Mouse (Mus musculus) heart, postnatal 0 days (tissue): ENCODE data around the gene Gm7347. TPM values are rescaled to one million over a fixed set of nuclear protein-coding genes. Genes with fewer than 3 reads are reported as not detected.
A peak's percentile ranks its signal among the peaks of the same experiment; 100 is the strongest.
"Not testable (repeated sequence)": the region's sequence is repeated elsewhere in the genome, so short reads cannot be mapped to it uniquely, and the experiment has no call there.

ENCODE experiments used
- ATAC-seq: fragments of 200-750 bp; cut with Nextera tagmentation; 2 replicates; pipeline ENCODE4 v1.8.0; 2017; ENCODE audit warnings: low read depth, moderate number of reproducible peaks, moderate library complexity; ENCODE audit not compliant: insufficient read depth
- DNase-seq: peaks from one replicate; pipeline ENCODE4 v3.0.0-alpha.2; 2016; ENCODE audit warnings: low spot score
- H3K27ac ChIP-seq: fragments of 300-500 bp; sonication (generic); 2 replicates; pipeline ENCODE4 v1.5.1; 2014; ENCODE audit warnings: low read depth, mild to moderate bottlenecking
- H3K27me3 ChIP-seq: fragments of 300-500 bp; sonication (generic); 2 replicates; pipeline ENCODE4 v1.6.1; 2014; ENCODE audit warnings: low read length, mixed read lengths; ENCODE audit not compliant: control insufficient read depth, insufficient read depth
- H3K36me3 ChIP-seq: fragments of 300-500 bp; sonication (generic); replicated peaks from 2 replicates; pipeline ENCODE4 v1.6.1; 2014; ENCODE audit warnings: low read length, mixed read lengths; ENCODE audit not compliant: control insufficient read depth, insufficient read depth
- H3K4me1 ChIP-seq: fragments of 300-500 bp; sonication (generic); 2 replicates; pipeline ENCODE4 v1.6.1; 2014; ENCODE audit warnings: antibody characterized with exemption; ENCODE audit not compliant: control insufficient read depth, insufficient read depth
- H3K4me2 ChIP-seq: fragments of 300-500 bp; sonication (generic); 2 replicates; pipeline ENCODE4 v1.6.1; 2014; ENCODE audit warnings: low read depth, mild to moderate bottlenecking, low read length, moderate library complexity
- H3K4me3 ChIP-seq: fragments of 300-500 bp; sonication (generic); 2 replicates; pipeline ENCODE4 v1.5.1; 2014; ENCODE audit warnings: low read depth, low read length
- H3K9ac ChIP-seq: fragments of 300-500 bp; sonication (generic); replicated peaks from 2 replicates; pipeline ENCODE4 v1.6.1; 2014; ENCODE audit warnings: low read depth, low read length, mixed read lengths
- H3K9me3 ChIP-seq: fragments of 300-500 bp; sonication (generic); replicated peaks from 2 replicates; pipeline ENCODE4 v1.6.1; 2016; ENCODE audit warnings: low read length; ENCODE audit not compliant: control insufficient read depth
- WGBS: fragments of 180-500 bp; shearing (Covaris S2); extraction: QIAGEN DNeasy Blood & Tissue Kit; methylation state at CpG from one replicate; pipeline ENCODE4 v1.1.7; 2014; 5-methylcytosine and 5-hydroxymethylcytosine counted together
- polyA plus RNA-seq: library from polyadenylated mRNA; unstranded; fragments of >200 nt; fragmentation: Nextera tagmentation; extraction: Ambion mirVana; gene quantifications from 2 replicates; pipeline ENCODE4 v1.2.1, GENCODE M21; 2015
- total RNA-seq: library from RNA; depleted of rRNA; stranded (reverse); fragments of >200 nt; gene quantifications from 2 replicates; pipeline ENCODE4 v1.2.3, GENCODE M21; 2014; ENCODE audit warnings: low replicate concordance; rRNA removed

Gm7347 gene
- total and polyA plus RNA-seq, 2 experiments from 2014 or later: not detected

GRCm38 (mm10) chr5:26006937-26007695 is 51.3 kb downstream of the Gm7347 start:
- H3K27me3 ChIP-seq, H3K27ac ChIP-seq, DNase-seq, H3K9me3 ChIP-seq, H3K36me3 ChIP-seq, H3K4me1 ChIP-seq, H3K9ac ChIP-seq: not testable (repeated sequence)
- H3K4me3 ChIP-seq: peak overlapping the region; percentile 26; the same call in 1 of the 2 replicates
- ATAC-seq: peak; percentile 62
- WGBS: 19% methylated on average over 38 of the region's 45 CpGs
- H3K4me2 ChIP-seq: peak overlapping the region; percentile 25

GRCm38 (mm10) chr5:26004698-26005097 is 53.7 kb downstream of the Gm7347 start, which contains the start of gene Gm1979:
Gene Gm1979, minus strand, starts transcription at chr5:26004798.
- not testable (repeated sequence) for H3K4me3 ChIP-seq, H3K9ac ChIP-seq, H3K4me2 ChIP-seq, H3K27ac ChIP-seq, DNase-seq, H3K27me3 ChIP-seq, H3K36me3 ChIP-seq, H3K9me3 ChIP-seq, H3K4me1 ChIP-seq, ATAC-seq
- WGBS: 100% methylated on average over 1 of the region's 2 CpGs

Other genes starting within 250 kb of the Gm7347 start
- 0.42 TPM in 1 of 2 replicates, not detected in the other for gene Gm21663, start 116.2 kb downstream of the Gm7347 start, total RNA-seq
- not detected in 2 replicates for gene Gm21663, start 116.2 kb downstream of the Gm7347 start, polyA plus RNA-seq
- gene Gm21671, start 104.2 kb downstream of the Gm7347 start, total RNA-seq: not detected in 2 replicates
- gene Gm21671, start 104.2 kb downstream of the Gm7347 start, polyA plus RNA-seq: not detected in 2 replicates
- not detected in 2 replicates for gene Gm21680, start 85.9 kb downstream of the Gm7347 start, total RNA-seq
- gene Gm21680, start 85.9 kb downstream of the Gm7347 start, polyA plus RNA-seq: not detected in 2 replicates
- gene Gm21698, start 69.9 kb downstream of the Gm7347 start, total RNA-seq: not detected in 2 replicates
- 0.05 and 0.10 TPM in 2 replicates for gene Gm21698, start 69.9 kb downstream of the Gm7347 start, polyA plus RNA-seq
- not detected in 2 replicates for gene Gm1979, start 53.8 kb downstream of the Gm7347 start, total RNA-seq
- gene Gm1979, start 53.8 kb downstream of the Gm7347 start, polyA plus RNA-seq: 0.05 TPM in 1 of 2 replicates, not detected in the other
- not detected in 2 replicates for gene Gm5862, start 35.7 kb downstream of the Gm7347 start, total RNA-seq
- not detected in 2 replicates for gene Gm5862, start 35.7 kb downstream of the Gm7347 start, polyA plus RNA-seq
- not detected in 2 replicates for gene Speer4a, start 19.0 kb downstream of the Gm7347 start, total RNA-seq
- gene Speer4a, start 19.0 kb downstream of the Gm7347 start, polyA plus RNA-seq: 0.04 TPM in 1 of 2 replicates, not detected in the other
- gene Gm10471, start 30.7 kb upstream of the Gm7347 start, total RNA-seq: not detected in 2 replicates
- not detected in 2 replicates for gene Gm10471, start 30.7 kb upstream of the Gm7347 start, polyA plus RNA-seq
- gene 5031410I06Rik, start 46.8 kb upstream of the Gm7347 start, total RNA-seq: not detected in 2 replicates
- gene 5031410I06Rik, start 46.8 kb upstream of the Gm7347 start, polyA plus RNA-seq: 0.04 TPM in 1 of 2 replicates, not detected in the other
- not detected in 2 replicates for gene Gm10220, start 62.8 kb upstream of the Gm7347 start, total RNA-seq
- not detected in 2 replicates for gene Gm10220, start 62.8 kb upstream of the Gm7347 start, polyA plus RNA-seq
- not detected in 2 replicates for gene Gm7361, start 199.1 kb upstream of the Gm7347 start, total RNA-seq
- not detected in 2 replicates for gene Gm7361, start 199.1 kb upstream of the Gm7347 start, polyA plus RNA-seq